Mouse (Mus musculus): ENCODE data around the gene Arhgap28. TPM values are rescaled to one million over a fixed set of nuclear protein-coding genes. Genes with fewer than 3 reads are reported as not detected.

Arhgap28 gene
- polyA plus RNA-seq, 1 experiment from 2014 or later, result 26.7 TPM

- H3K9ac ChIP-seq (ENCODE audit: low read length), result no peak overlapping the region
- H3K27ac ChIP-seq (ENCODE audit: low read length), result no peak overlapping the region
- ATAC-seq (ENCODE audit: insufficient read depth, low FRiP score), result no peak
- H3K9me3 ChIP-seq (replicated peaks; ENCODE audit: control insufficient read depth, low read length), result no peaks in the 10 kb centered on the region
- no peak overlapping the region for H3K4me3 ChIP-seq (replicated peaks; ENCODE audit: low read length)
- peak overlapping the region; percentile 44; the same call in 1 of the 2 replicates for H3K4me2 ChIP-seq (ENCODE audit: low read depth, low read length)
- H3K27me3 ChIP-seq (ENCODE audit: control insufficient read depth, insufficient read depth, low read length), result no peaks in the 10 kb centered on the region
- 52% methylated on average over 2 of the region's 2 CpGs for whole genome bisulfite sequencing
- H3K36me3 ChIP-seq (ENCODE audit: control insufficient read depth, insufficient read depth, low read length), result no peaks in the 10 kb centered on the region
- peaks cover 11% of the 10 kb centered on the region for H3K4me1 ChIP-seq (ENCODE audit: control insufficient read depth, insufficient read depth, low read length)
These were observed 8.6 kb downstream of the Arhgap28 start for GRCm38 (mm10) chr17:67995277-67995819.

DNA sequence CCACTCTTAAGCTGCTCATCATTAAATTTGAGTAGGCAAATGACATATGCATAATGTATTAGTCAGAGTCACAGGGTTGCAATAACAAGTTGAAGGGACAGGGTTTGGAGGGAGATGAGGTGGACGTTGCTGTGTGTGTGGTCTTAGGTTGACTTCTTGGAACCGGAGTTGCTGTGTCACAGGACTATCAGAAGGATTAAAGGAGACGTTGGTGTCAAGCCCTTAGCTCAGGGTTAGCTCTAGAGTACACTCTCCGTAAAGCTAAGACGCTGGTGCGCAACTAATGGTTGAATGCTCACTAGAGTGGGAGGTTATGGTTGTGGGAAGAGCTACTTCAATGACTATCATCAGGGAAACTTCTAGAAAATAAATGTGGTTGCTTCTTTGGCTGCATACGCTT lies 9.1 kb downstream of the Arhgap28 start:
- Histone ChIP-seq H3K4me3 (replicated peaks; ENCODE audit: low read length) (no peak overlapping the region), H3K4me2 (ENCODE audit: low read depth, low read length) (no peak overlapping the region), H3K36me3 (ENCODE audit: control insufficient read depth, insufficient read depth, low read length) (no peaks in the 10 kb centered on the region), H3K9ac (ENCODE audit: low read length) (no peak overlapping the region), H3K27ac (ENCODE audit: low read length) (no peak overlapping the region), H3K27me3 (ENCODE audit: control insufficient read depth, insufficient read depth, low read length) (no peaks in the 10 kb centered on the region), H3K9me3 (replicated peaks; ENCODE audit: control insufficient read depth, low read length) (no peaks in the 10 kb centered on the region), H3K4me1 (ENCODE audit: control insufficient read depth, insufficient read depth, low read length) (peaks cover 15% of the 10 kb centered on the region)
- WGBS, result 61% methylated on average over 7 of the region's 7 CpGs
- ATAC-seq (ENCODE audit: insufficient read depth, low FRiP score), result no peak

DNA sequence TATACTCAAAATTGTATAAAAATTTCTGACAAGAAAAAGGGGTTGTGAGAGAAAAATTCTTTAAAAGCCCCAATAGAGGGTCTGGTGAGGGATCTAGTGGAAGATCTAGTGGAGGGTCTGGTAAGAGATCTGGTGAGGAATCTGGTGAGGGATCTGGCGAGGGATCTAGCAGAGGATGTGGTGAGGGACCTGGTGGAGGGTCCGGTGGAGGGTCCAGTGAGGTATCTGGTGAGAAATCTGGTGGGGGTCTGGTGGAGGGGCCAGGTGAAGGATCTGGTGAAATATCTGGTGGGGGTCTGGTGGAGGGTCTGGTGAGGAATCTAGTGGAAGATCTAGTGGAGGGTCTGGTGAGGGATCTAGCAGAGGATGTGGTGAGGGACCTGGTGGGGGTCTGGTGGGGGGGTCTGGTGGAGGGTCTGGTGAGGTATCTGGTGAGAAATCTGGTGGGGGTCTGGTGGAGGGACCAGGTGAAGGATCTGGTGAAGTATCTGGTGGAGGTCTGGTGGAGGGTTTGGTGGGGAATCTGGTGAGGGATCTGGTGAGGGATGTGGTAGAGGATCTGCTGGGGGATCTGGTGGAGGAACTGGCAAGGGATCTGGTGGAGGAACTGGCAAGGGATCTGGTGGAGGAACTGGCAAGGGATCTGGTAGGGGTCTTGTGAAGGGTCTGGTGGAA lies 10.4 kb downstream of the Arhgap28 start:
- 97% methylated on average over 2 of the region's 2 CpGs for WGBS

DNA sequence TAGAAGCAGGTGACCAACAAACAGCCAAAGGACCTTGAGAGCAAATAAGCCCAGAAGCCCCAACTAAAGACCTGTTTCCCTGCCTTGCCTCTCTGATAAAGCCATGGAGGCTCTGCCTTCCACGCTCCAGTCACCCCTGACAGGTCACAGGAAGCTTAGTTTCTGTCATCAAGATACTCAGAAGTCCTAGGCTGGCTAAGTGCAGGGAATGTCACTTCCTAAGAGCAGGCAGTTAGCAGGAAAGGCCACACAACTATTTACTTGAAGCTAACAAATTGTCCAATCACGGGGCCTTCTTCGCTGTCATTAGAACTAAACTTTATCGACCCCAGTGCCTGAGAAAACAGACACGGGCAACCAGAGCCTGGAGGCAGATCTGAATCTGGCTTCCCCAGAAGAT lies 14.2 kb downstream of the Arhgap28 start:
- peaks cover 24% of the 10 kb centered on the region for H3K4me1 ChIP-seq (ENCODE audit: control insufficient read depth, insufficient read depth, low read length)
- peak overlapping the region; percentile 80 for H3K27ac ChIP-seq (ENCODE audit: low read length)
- no peak overlapping the region; the same call in 1 of the 2 replicates for H3K9ac ChIP-seq (ENCODE audit: low read length)
- no peaks in the 10 kb centered on the region for H3K27me3 ChIP-seq (ENCODE audit: control insufficient read depth, insufficient read depth, low read length)
- no peak overlapping the region for H3K4me3 ChIP-seq (replicated peaks; ENCODE audit: low read length)
- peak overlapping the region; percentile 19; the same call in 1 of the 2 replicates for H3K4me2 ChIP-seq (ENCODE audit: low read depth, low read length)
- H3K9me3 ChIP-seq (replicated peaks; ENCODE audit: control insufficient read depth, low read length), result no peaks in the 10 kb centered on the region
- H3K36me3 ChIP-seq (ENCODE audit: control insufficient read depth, insufficient read depth, low read length), result no peaks in the 10 kb centered on the region
- WGBS, result 24% methylated on average over 5 of the region's 5 CpGs
- ATAC-seq (ENCODE audit: insufficient read depth, low FRiP score), result no peak

More for the DNA sequence above, 10.4 kb downstream of the Arhgap28 start:
- no peak for ATAC-seq (ENCODE audit: insufficient read depth, low FRiP score)
- Histone ChIP-seq H3K4me1 (ENCODE audit: control insufficient read depth, insufficient read depth, low read length) (peaks cover 25% of the 10 kb centered on the region), H3K36me3 (ENCODE audit: control insufficient read depth, insufficient read depth, low read length) (no peaks in the 10 kb centered on the region), H3K27me3 (ENCODE audit: control insufficient read depth, insufficient read depth, low read length) (no peaks in the 10 kb centered on the region), H3K4me3 (replicated peaks; ENCODE audit: low read length) (no peak overlapping the region), H3K27ac (ENCODE audit: low read length) (no peak overlapping the region), H3K9ac (ENCODE audit: low read length) (no peak overlapping the region), H3K9me3 (replicated peaks; ENCODE audit: control insufficient read depth, low read length) (no peaks in the 10 kb centered on the region), H3K4me2 (ENCODE audit: low read depth, low read length) (no peak overlapping the region)

DNA sequence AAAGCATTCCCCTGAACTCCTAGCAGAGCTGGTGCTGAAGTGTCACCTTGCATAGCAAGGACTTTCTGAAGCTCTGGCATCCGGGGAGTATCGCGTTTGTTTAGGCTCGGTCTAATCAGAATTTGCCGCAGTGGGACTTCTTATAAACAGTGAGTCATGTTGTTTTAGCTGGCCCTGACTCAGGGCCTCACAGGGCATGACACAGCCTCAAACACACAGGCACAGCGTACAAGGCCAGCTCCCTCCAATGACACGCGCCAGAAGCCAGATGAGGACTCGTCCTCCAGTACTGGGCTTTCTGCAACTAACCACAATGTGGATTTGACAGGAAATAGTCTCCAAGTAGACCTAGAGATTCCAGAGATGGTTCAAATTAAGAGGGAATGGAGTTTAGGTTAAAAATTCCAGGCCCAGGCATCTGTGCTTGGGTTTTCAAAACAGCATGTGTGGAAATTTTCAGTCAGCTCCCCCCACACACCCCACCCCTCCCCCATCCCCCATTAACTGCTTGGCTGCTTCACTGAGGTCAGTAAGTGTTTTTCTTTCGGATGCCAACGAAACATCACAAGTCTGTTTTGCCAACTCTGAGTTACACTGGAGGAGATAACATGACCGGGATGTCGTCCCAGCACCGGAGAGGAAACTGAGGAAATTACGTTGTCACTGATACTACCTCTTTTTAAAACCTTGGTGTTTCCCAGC lies 14.8 kb downstream of the Arhgap28 start:
- ATAC-seq (ENCODE audit: insufficient read depth, low FRiP score), result peak; percentile 89
- H3K4me2 ChIP-seq (ENCODE audit: low read depth, low read length), result peak overlapping the region; percentile 19; the same call in 1 of the 2 replicates
- peak overlapping the region; percentile 80 for H3K27ac ChIP-seq (ENCODE audit: low read length)
- H3K9me3 ChIP-seq (replicated peaks; ENCODE audit: control insufficient read depth, low read length), result no peaks in the 10 kb centered on the region
- WGBS, result 12% methylated on average over 15 of the region's 15 CpGs
- no peak overlapping the region for H3K9ac ChIP-seq (ENCODE audit: low read length)
- H3K4me1 ChIP-seq (ENCODE audit: control insufficient read depth, insufficient read depth, low read length), result peaks cover 28% of the 10 kb centered on the region
- H3K4me3 ChIP-seq (replicated peaks; ENCODE audit: low read length), result no peak overlapping the region
- H3K36me3 ChIP-seq (ENCODE audit: control insufficient read depth, insufficient read depth, low read length), result no peaks in the 10 kb centered on the region
- H3K27me3 ChIP-seq (ENCODE audit: control insufficient read depth, insufficient read depth, low read length), result no peaks in the 10 kb centered on the region

GRCm38 (mm10) chr17:67985532-67985931 lies 18.4 kb downstream of the Arhgap28 start:
- Histone ChIP-seq H3K9me3 (replicated peaks; ENCODE audit: control insufficient read depth, low read length) (no peaks in the 10 kb centered on the region), H3K27me3 (ENCODE audit: control insufficient read depth, insufficient read depth, low read length) (no peaks in the 10 kb centered on the region), H3K4me3 (replicated peaks; ENCODE audit: low read length) (no peak overlapping the region), H3K4me1 (ENCODE audit: control insufficient read depth, insufficient read depth, low read length) (peaks cover 28% of the 10 kb centered on the region), H3K9ac (ENCODE audit: low read length) (no peak overlapping the region), H3K27ac (ENCODE audit: low read length) (no peak overlapping the region), H3K4me2 (ENCODE audit: low read depth, low read length) (no peak overlapping the region), H3K36me3 (ENCODE audit: control insufficient read depth, insufficient read depth, low read length) (no peaks in the 10 kb centered on the region)
- no peak for ATAC-seq (ENCODE audit: insufficient read depth, low FRiP score)
- 50% methylated on average over 4 of the region's 4 CpGs for WGBS

DNA sequence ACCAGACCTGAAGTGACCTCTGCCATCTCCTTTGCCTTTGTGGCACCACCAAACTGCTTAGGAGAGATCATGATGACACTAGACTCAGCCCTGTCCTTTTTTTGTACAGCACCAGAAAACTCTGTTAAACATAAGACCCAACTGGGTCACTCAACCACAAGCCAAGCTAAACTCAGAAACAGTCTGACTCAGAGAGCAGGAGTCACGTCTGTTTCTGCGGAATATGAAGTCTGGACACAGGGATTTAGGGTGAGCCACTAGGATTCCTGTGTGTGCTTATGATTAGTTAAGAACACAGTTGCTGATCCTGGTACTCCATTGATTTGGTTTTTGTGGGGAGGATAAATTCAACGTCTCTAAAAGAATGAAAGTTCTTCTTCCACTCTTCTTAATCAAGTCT lies 23.3 kb downstream of the Arhgap28 start:
- Histone ChIP-seq H3K4me3 (replicated peaks; ENCODE audit: low read length) (no peak overlapping the region), H3K4me1 (ENCODE audit: control insufficient read depth, insufficient read depth, low read length) (peaks cover 31% of the 10 kb centered on the region), H3K36me3 (ENCODE audit: control insufficient read depth, insufficient read depth, low read length) (no peaks in the 10 kb centered on the region), H3K9ac (ENCODE audit: low read length) (no peak overlapping the region), H3K27ac (ENCODE audit: low read length) (no peak overlapping the region), H3K4me2 (ENCODE audit: low read depth, low read length) (no peak overlapping the region), H3K27me3 (ENCODE audit: control insufficient read depth, insufficient read depth, low read length) (no peaks in the 10 kb centered on the region), H3K9me3 (replicated peaks; ENCODE audit: control insufficient read depth, low read length) (no peaks in the 10 kb centered on the region)
- ATAC-seq (ENCODE audit: insufficient read depth, low FRiP score), result no peak
- WGBS, result 59% methylated on average over 3 of the region's 3 CpGs

- Histone ChIP-seq H3K9ac (ENCODE audit: low read length) (no peak overlapping the region), H3K36me3 (ENCODE audit: control insufficient read depth, insufficient read depth, low read length) (no peaks in the 10 kb centered on the region), H3K9me3 (replicated peaks; ENCODE audit: control insufficient read depth, low read length) (no peaks in the 10 kb centered on the region), H3K4me1 (ENCODE audit: control insufficient read depth, insufficient read depth, low read length) (peaks cover 37% of the 10 kb centered on the region), H3K27me3 (ENCODE audit: control insufficient read depth, insufficient read depth, low read length) (no peaks in the 10 kb centered on the region), H3K27ac (ENCODE audit: low read length) (peak overlapping the region; percentile 47), H3K4me3 (replicated peaks; ENCODE audit: low read length) (no peak overlapping the region), H3K4me2 (ENCODE audit: low read depth, low read length) (no peak overlapping the region)
- ATAC-seq (ENCODE audit: insufficient read depth, low FRiP score), result no peak
- WGBS, result 64% methylated on average over 5 of the region's 5 CpGs
These were observed 24.7 kb downstream of the Arhgap28 start for GRCm38 (mm10) chr17:67979248-67979647.

GRCm38 (mm10) chr17:67978786-67979185 lies 25.1 kb downstream of the Arhgap28 start:
- WGBS, result 16% methylated on average over 3 of the region's 3 CpGs
- Histone ChIP-seq H3K36me3 (ENCODE audit: control insufficient read depth, insufficient read depth, low read length) (no peaks in the 10 kb centered on the region), H3K27ac (ENCODE audit: low read length) (peak overlapping the region; percentile 47), H3K4me2 (ENCODE audit: low read depth, low read length) (no peak overlapping the region), H3K27me3 (ENCODE audit: control insufficient read depth, insufficient read depth, low read length) (no peaks in the 10 kb centered on the region), H3K4me1 (ENCODE audit: control insufficient read depth, insufficient read depth, low read length) (peaks cover 36% of the 10 kb centered on the region), H3K9ac (ENCODE audit: low read length) (no peak overlapping the region), H3K4me3 (replicated peaks; ENCODE audit: low read length) (no peak overlapping the region), H3K9me3 (replicated peaks; ENCODE audit: control insufficient read depth, low read length) (no peaks in the 10 kb centered on the region)
- ATAC-seq (ENCODE audit: insufficient read depth, low FRiP score), result peak; percentile 63; the same call in 1 of the 2 replicates

Measured in stomach, embryonic 16.5 days (tissue).